In the genomic region with DNA sequence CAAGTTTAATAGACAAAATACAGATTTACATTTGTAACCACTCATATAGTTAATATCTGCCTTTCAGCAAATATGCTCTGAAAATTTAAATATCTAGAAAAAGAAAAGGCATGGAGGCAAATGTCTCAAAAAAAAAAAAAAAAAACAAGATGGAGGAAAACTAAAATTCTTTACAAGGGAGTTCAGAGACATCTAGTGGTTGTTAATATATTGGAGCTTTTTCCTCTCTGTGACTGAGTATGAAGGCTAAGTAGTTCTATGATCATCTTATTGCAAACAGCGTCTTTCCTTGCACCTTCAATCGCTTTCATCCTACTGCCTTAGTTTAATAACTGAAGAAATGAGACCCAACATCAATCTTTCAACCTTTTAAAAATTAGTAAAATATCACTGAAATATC, we compare ENCODE assay signal across 11 mouse cellular contexts.
A peak's percentile ranks its signal among the peaks of the same experiment; 100 is the strongest.
DNase-seq lines count a peak whose midpoint lies in the region; ATAC-seq and TF ChIP-seq lines count a peak whose summit lies in the region.
"Had no signal": no experiment of that assay in that cellular context is flagged by ENCODE, and none has a peak within 500 bp of the region (broad histone marks: within the 10 kb centered on the region; RNA-seq: fewer than 3 reads in every experiment).

No protein-coding gene starts in this region.

- H3K9ac ChIP-seq in heart, adult 2 months (ENCODE audit: low read depth, low read length): no peak overlapping the region
- H3K9ac ChIP-seq in heart, embryonic 12.5 days: no peak overlapping the region
- no peak overlapping the region for H3K9ac ChIP-seq in liver, postnatal 0 days (replicated peaks)
- H3K9ac ChIP-seq: forebrain, embryonic 12.5 days had no signal

- no peak for DNase-seq in heart, adult 2 months
- no peak for DNase-seq in liver, postnatal 0 days
- DNase-seq in liver: no peak
- peak; percentile 3 for DNase-seq in Muller cell, postnatal 12 days (ENCODE audit: inconsistent ontology term)
- peak; percentile 15 for DNase-seq in retina, postnatal 1 day
- no peak for DNase-seq in adrenal gland, adult 18-20 months (ENCODE audit: low spot score in 2 of 2)
- DNase-seq in cerebellum, adult 8-10 months: no peak
- DNase-seq: kidney, postnatal 36 days had no signal

- 56% methylated on average over 2 of the region's 2 CpGs for WGBS in heart, adult 2 months
- WGBS in heart, embryonic 12.5 days: 62% methylated on average over 2 of the region's 2 CpGs
- 65% methylated on average over 2 of the region's 2 CpGs for WGBS in liver, postnatal 0 days (ENCODE audit: insufficient replicate concordance)

- no peaks in the 10 kb centered on the region for H3K9me3 ChIP-seq in heart, embryonic 12.5 days (replicated peaks)
- no peaks in the 10 kb centered on the region for H3K9me3 ChIP-seq in liver, postnatal 0 days (ENCODE audit: low read length)
- H3K9me3 ChIP-seq: forebrain, embryonic 12.5 days had no signal

- no peaks in the 10 kb centered on the region for H3K4me1 ChIP-seq in heart, adult 2 months (ENCODE audit: control insufficient read depth, insufficient read depth, low read length)
- no peaks in the 10 kb centered on the region for H3K4me1 ChIP-seq in heart, embryonic 12.5 days (replicated peaks)
- no peaks in the 10 kb centered on the region for H3K4me1 ChIP-seq in liver, postnatal 0 days (ENCODE audit: insufficient read depth)
- H3K4me1 ChIP-seq: forebrain, embryonic 12.5 days had no signal

- no peak for ATAC-seq in heart, embryonic 12.5 days (ENCODE audit: insufficient number of reproducible peaks, low FRiP score)
- ATAC-seq in liver, postnatal 0 days: no peak

- H3K36me3 ChIP-seq in heart, adult 2 months (ENCODE audit: control insufficient read depth, insufficient read depth, low read length): no peaks in the 10 kb centered on the region
- H3K36me3 ChIP-seq in heart, embryonic 12.5 days: no peaks in the 10 kb centered on the region
- H3K36me3 ChIP-seq in liver, postnatal 0 days (replicated peaks; ENCODE audit: insufficient read depth, low read length): no peaks in the 10 kb centered on the region
- H3K36me3 ChIP-seq: forebrain, embryonic 12.5 days had no signal

- peak; percentile 47 for TF ChIP-seq CTCF in heart, adult 2 months (IDR thresholded peaks at IDR 0.05)
- TF ChIP-seq CTCF in liver, postnatal 0 days (IDR thresholded peaks at IDR 0.05; ENCODE audit: low read depth): peak; percentile 34

- intact Hi-C loops in heart, adult 2 months (cut with DNase I): no loop called here

- H3K4me2 ChIP-seq in heart, embryonic 12.5 days: no peak overlapping the region
- H3K4me2 ChIP-seq in liver, postnatal 0 days (ENCODE audit: low read depth, low read length): no peak overlapping the region
- H3K4me2 ChIP-seq: forebrain, embryonic 12.5 days had no signal

- no peak for TF ChIP-seq POLR2A in heart, adult 2 months (IDR thresholded peaks at IDR 0.05; ENCODE audit: insufficient read depth, low read depth, low read length)

- no peak overlapping the region for H3K4me3 ChIP-seq in heart, adult 2 months
- H3K4me3 ChIP-seq in heart, embryonic 12.5 days: no peak overlapping the region
- no peak overlapping the region for H3K4me3 ChIP-seq in liver, postnatal 0 days (ENCODE audit: low read depth, low read length)
- H3K4me3 ChIP-seq: forebrain, embryonic 12.5 days had no signal

- H3K27me3 ChIP-seq in heart, adult 2 months (ENCODE audit: control insufficient read depth, insufficient read depth, low read length): no peaks in the 10 kb centered on the region
- H3K27me3 ChIP-seq in heart, embryonic 12.5 days (replicated peaks): no peaks in the 10 kb centered on the region
- H3K27me3 ChIP-seq in liver, postnatal 0 days (ENCODE audit: insufficient read depth, low read length): no peaks in the 10 kb centered on the region
- H3K27me3 ChIP-seq: forebrain, embryonic 12.5 days had no signal

- H3K79me2 ChIP-seq in heart, adult 2 months (replicated peaks; ENCODE audit: control insufficient read depth, insufficient read depth, low read length): no peaks in the 10 kb centered on the region

- TF ChIP-seq EP300 in heart, adult 2 months (IDR thresholded peaks at IDR 0.05; ENCODE audit: insufficient read depth, low read depth, low read length): no peak
- no peak for TF ChIP-seq EP300 in liver, postnatal 0 days (IDR thresholded peaks at IDR 0.05; ENCODE audit: low read depth)

- H3K27ac ChIP-seq in heart, adult 2 months: no peak overlapping the region
- no peak overlapping the region for H3K27ac ChIP-seq in heart, embryonic 12.5 days (ENCODE audit: poor library complexity, severe bottlenecking)
- no peak overlapping the region for H3K27ac ChIP-seq in liver, postnatal 0 days (ENCODE audit: low read depth)
- H3K27ac ChIP-seq: forebrain, embryonic 12.5 days; macrophage had no signal

Comparison
In these comparisons a context has a peak if more than half of its experiments do, and no peak if none do; other contexts are left out.
1. DNase-seq: peak in Muller cell, postnatal 12 days (single experiment) and retina, postnatal 1 day (single experiment); none in heart, adult 2 months (0 of 2), liver, postnatal 0 days (single experiment), liver (single experiment), adrenal gland, adult 18-20 months (0 of 2) and cerebellum, adult 8-10 months (single experiment).